Mouse (Mus musculus) testis, adult 2 months (tissue): ENCODE data around the gene Olfml2b. TPM values are rescaled to one million over a fixed set of nuclear protein-coding genes. Genes with fewer than 3 reads are reported as not detected.

Source experiments
- H3K27ac ChIP-seq: fragments of 200-500 bp; 2 replicates; pipeline ENCODE4 v1.5.1; 2012; ENCODE audit warnings: low read depth, low read length; ENCODE audit not compliant: control insufficient read depth, insufficient read depth
- H3K27me3 ChIP-seq: fragments of 200-500 bp; 2 replicates; pipeline ENCODE4 v1.6.1; 2012; ENCODE audit warnings: mild to moderate bottlenecking, low read length, moderate library complexity; ENCODE audit not compliant: control insufficient read depth, insufficient read depth
- H3K36me3 ChIP-seq: fragments of 200-500 bp; 2 replicates; pipeline ENCODE4 v1.6.1; 2012; ENCODE audit warnings: mild to moderate bottlenecking, low read length; ENCODE audit not compliant: control insufficient read depth, insufficient read depth
- H3K4me1 ChIP-seq: fragments of 200-500 bp; 2 replicates; pipeline ENCODE4 v1.6.1; 2012; ENCODE audit warnings: low read length; ENCODE audit not compliant: control insufficient read depth, insufficient read depth
- H3K4me3 ChIP-seq: fragments of 200-500 bp; 2 replicates; pipeline ENCODE4 v1.5.1; 2012; ENCODE audit warnings: low read depth, mild to moderate bottlenecking, low read length, moderate library complexity, mixed read lengths; ENCODE audit not compliant: control insufficient read depth
- CTCF ChIP-seq: fragments of 200-500 bp; IDR thresholded peaks from 2 replicates; pipeline ENCODE4 v1.5.1; 2012; ENCODE audit warnings: low read depth, mild to moderate bottlenecking, inconsistent platforms, low read length, moderate library complexity; ENCODE audit not compliant: control insufficient read depth, insufficient read depth, insufficient replicate concordance
- POLR2A ChIP-seq: fragments of 200-500 bp; IDR thresholded peaks from 2 replicates; pipeline ENCODE4 v1.6.1; 2012; ENCODE audit warnings: low read depth, mild to moderate bottlenecking, inconsistent platforms, low read length, moderate library complexity; ENCODE audit not compliant: control insufficient read depth
- polyA plus RNA-seq: library from polyadenylated mRNA; depleted of rRNA; stranded (reverse); fragments of >200 nt; gene quantifications from 2 replicates; pipeline ENCODE4 v1.2.3, GENCODE M21; 2012

Gene Olfml2b
- polyA plus RNA-seq, 1 experiment = 6.4 TPM

DNA sequence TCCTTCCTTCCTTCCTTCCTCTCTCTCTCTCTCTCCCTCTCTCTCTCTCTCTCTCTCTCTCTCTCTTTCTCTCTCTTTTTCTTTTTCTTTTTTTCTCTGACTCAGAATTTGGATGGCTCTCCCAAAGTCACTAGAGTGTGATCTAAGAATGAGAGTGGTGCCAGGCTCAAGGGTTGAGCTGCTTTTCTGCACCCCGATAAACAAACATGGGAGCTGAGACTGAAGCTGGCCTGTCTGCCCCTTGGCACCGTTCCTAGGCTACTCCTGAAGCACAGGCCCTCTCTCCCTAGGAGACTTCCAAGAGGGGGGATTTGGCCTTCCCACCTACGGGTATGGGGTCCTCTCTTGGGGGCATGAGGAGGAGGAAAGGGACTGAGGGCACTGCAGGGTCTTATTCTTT lies 54.4 kb downstream of the Olfml2b start:
- Histone ChIP-seq H3K4me1 (no peaks in the 10 kb centered on the region), H3K4me3 (no peak overlapping the region), H3K27ac (no peak overlapping the region), H3K27me3 (no peaks in the 10 kb centered on the region), H3K36me3 (no peaks in the 10 kb centered on the region)
- no peak for TF ChIP-seq POLR2A
- TF ChIP-seq CTCF = no peak

DNA sequence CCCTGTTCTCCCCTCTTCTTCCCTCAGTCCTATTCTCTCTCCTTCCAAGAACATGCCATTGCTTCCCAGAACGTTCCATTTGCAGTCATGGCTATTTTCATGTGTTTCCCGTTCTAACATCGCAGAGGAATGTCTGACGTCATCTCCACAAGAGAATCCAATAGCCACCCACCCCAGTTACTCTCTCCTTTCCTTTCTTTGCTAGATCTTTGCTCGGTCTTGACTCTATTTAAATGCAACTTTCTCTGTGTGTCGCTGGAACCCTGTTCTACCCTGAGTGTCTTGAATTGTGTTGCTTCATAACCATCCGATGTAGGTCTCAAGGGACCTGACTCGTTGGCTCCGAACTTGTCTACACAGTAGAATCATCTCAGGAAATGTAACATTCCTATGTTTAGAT lies 55.2 kb downstream of the Olfml2b start:
- Histone ChIP-seq H3K27ac (no peak overlapping the region), H3K4me1 (no peaks in the 10 kb centered on the region), H3K27me3 (no peaks in the 10 kb centered on the region), H3K4me3 (no peak overlapping the region), H3K36me3 (no peaks in the 10 kb centered on the region)
- TF ChIP-seq POLR2A (no peak), CTCF (no peak)

DNA sequence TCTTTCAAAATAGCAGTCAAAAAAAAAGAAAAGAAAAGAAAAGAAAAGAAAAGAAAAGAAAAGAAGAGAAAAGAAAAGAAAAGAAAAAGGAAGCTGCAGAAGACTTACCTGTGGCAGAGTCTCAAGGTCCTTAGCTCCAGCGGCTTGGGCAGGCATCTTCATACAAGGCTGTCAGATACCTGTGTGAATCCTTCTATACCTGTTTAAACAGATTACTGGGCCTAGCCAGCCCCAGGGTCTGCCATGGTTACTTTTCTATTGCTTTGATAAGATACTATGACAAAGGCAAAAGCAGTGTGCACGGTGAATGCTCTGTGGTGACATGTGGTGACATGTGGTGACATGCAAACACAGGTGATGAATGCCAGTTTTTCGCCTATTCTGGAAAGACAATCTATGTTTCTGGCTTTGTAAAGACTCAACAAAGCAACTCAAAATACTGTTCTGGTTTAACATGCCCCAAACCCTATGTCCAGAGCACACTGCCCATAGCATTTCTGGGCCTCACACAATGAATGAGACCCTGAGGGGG lies 56.2 kb downstream of the Olfml2b start:
- Histone ChIP-seq H3K4me3 (no peak overlapping the region), H3K4me1 (no peaks in the 10 kb centered on the region), H3K36me3 (no peaks in the 10 kb centered on the region), H3K27me3 (no peaks in the 10 kb centered on the region), H3K27ac (no peak overlapping the region)
- TF ChIP-seq CTCF (no peak), POLR2A (no peak)

DNA sequence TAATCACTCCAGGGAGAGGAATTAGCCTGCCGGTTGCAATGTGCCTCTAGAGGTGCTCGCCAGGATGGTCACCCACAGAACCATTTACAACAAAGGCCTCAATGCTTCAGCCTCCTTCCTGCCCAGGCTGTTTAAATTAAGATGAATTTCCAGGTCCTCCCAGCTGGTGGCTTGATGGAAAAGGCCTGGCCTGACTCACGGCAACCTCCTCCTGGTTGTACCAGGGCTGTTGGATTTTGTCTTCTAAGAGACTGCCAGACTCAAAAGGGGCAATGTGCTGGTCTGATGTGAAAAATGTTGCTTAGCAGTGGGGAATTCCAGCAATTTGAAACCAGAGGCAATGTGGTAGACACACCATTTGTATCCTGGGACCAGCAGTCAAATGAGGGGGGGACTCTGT lies 56.8 kb downstream of the Olfml2b start:
- H3K27ac ChIP-seq = no peak overlapping the region
- no peak overlapping the region for H3K4me3 ChIP-seq
- no peaks in the 10 kb centered on the region for H3K36me3 ChIP-seq
- no peaks in the 10 kb centered on the region for H3K27me3 ChIP-seq
- TF ChIP-seq CTCF (no peak), POLR2A (no peak)
- no peaks in the 10 kb centered on the region for H3K4me1 ChIP-seq

DNA sequence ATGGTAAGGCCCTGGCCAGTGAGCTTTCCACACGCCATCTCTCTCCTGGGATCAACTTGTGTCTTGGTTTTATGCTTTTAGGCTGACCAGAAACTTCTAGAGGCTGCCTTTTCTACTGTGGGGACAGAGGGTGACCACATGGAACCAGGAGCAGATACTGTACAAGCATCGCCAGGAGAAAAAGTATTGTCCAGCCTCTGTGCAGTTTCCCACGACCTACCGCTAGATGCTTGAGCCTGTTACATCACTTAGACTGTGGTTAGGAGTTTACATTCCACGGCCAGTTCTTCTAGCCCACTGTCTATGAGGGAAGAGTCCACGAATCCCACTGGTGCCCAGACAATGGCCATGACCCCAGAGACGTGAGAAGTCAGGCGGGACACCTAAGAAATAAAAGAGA lies 57.2 kb downstream of the Olfml2b start:
- no peaks in the 10 kb centered on the region for H3K27me3 ChIP-seq
- no peaks in the 10 kb centered on the region for H3K4me1 ChIP-seq
- no peak overlapping the region for H3K4me3 ChIP-seq
- TF ChIP-seq POLR2A (no peak), CTCF (no peak)
- no peaks in the 10 kb centered on the region for H3K36me3 ChIP-seq
- H3K27ac ChIP-seq = no peak overlapping the region

DNA sequence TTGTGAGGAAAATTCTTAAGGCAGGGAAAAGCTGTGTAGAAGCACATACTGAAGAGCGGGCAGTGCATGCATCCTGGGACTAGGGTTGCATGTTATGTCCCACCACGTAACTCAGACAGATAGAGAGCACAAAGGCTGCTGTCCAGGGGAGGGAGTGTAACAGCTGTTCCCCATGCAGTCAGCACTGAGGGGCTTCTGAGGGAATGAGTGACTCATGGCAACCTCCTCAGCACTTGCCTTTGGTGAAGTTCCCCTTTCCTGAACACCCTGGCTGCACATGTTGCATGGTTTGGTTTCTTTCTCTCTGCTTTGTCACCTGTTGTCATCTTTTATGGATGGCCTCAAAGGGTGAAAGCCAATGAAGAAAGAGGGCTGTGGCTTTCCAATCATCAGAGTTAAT lies 57.9 kb downstream of the Olfml2b start:
- Histone ChIP-seq H3K27ac (no peak overlapping the region), H3K4me1 (no peaks in the 10 kb centered on the region), H3K27me3 (no peaks in the 10 kb centered on the region), H3K36me3 (no peaks in the 10 kb centered on the region), H3K4me3 (no peak overlapping the region)
- no peak for TF ChIP-seq CTCF
- no peak for TF ChIP-seq POLR2A

DNA sequence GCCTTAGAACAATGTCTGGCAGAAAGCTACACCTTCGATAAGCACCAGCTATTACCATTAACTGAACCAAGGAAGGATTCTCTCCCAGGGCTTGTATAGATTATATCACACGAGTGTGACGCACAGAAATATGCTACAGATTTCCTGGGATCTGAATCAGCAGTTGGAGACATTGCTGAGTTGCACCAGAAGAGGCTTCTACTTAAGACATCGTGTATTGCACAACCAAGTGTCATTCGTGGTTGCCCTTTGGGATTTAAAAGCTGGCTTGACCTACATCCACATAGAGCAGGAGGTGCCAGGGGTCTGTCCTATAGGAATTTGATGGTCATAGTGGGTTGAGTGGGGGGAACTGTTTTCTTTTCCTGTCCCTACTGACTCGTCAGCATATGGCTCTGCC lies 58.6 kb downstream of the Olfml2b start:
- Histone ChIP-seq H3K36me3 (no peaks in the 10 kb centered on the region), H3K27me3 (no peaks in the 10 kb centered on the region), H3K4me1 (no peaks in the 10 kb centered on the region), H3K4me3 (no peak overlapping the region), H3K27ac (no peak overlapping the region)
- TF ChIP-seq POLR2A = no peak

DNA sequence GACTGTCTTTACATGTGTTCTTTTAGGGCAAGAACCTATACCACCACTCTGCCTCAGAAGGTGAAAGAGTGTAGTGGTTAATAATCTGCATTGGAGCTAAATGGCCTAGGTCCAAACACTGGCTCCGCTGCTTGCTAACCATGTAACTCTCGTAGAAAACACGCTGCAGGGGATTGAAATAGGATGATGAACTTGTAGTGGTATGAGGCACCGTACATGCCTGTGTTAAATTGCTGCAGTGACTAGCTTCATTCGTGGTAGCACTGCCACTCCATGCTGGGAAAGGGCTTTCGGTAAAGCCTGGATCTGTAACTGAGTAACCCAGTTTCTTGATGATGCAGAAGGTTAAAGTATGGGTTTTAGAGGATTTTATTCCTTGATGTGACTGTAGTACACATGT lies 59.8 kb downstream of the Olfml2b start:
- no peak overlapping the region for H3K27ac ChIP-seq
- H3K36me3 ChIP-seq = peaks cover 1% of the 10 kb centered on the region; the same call in 1 of the 2 replicates
- H3K4me1 ChIP-seq = no peaks in the 10 kb centered on the region
- H3K4me3 ChIP-seq = no peak overlapping the region
- TF ChIP-seq POLR2A (no peak), CTCF (no peak)
- no peaks in the 10 kb centered on the region for H3K27me3 ChIP-seq
